Mouse (Mus musculus) adrenal gland, postnatal 14 days (tissue): ENCODE data around the gene Cd48. TPM values are rescaled to one million over a fixed set of nuclear protein-coding genes. Genes with fewer than 3 reads are reported as not detected.
"Not testable (repeated sequence)": the region's sequence is repeated elsewhere in the genome, so short reads cannot be mapped to it uniquely, and the experiment has no call there.

Source experiments
- DNase-seq: peaks from one replicate; pipeline ENCODE4 v3.0.0; 2021; ENCODE audit warnings: mixed read lengths
- microRNA-seq, 2 experiments: library from miRNA; unstranded; fragments of <30 nt; microRNA quantifications; one replicate each; pipeline ENCODE4 v1.2.0; 2021
- total RNA-seq: library from RNA; stranded (reverse); gene quantifications from 2 replicates; pipeline ENCODE4 v1.2.3, GENCODE M21; 2021

Gene Cd48
- total RNA-seq, 1 experiment from 2014 or later: 2.6 TPM

DNA sequence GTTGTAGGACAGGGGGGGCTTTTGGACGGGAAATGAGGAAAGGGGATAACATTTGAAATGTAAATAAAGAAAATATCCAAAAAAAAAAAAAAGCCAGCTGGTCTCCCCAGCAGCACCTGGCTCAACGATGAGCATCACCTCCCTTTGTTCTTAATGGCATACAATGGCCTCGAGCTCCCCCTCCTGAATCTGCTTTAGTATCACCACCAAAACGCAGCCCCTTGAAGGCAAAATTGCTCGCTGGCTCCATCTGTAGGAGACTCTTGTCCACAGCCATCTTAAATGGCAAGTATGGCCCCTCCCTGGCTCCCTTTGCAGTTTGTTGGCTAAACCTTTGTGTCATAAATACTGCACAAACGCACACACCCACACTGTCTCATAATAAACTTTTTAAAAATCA, 17.2 kb downstream of the Cd48 start:
- peak; percentile 21 for DNase-seq

- not testable (repeated sequence) for DNase-seq
Measured at GRCm38 (mm10) chr1:171713736-171714135, 31.9 kb downstream of the Cd48 start.

- DNase-seq: no peak
Measured at GRCm38 (mm10) chr1:171715434-171715833, 33.6 kb downstream of the Cd48 start.

DNA sequence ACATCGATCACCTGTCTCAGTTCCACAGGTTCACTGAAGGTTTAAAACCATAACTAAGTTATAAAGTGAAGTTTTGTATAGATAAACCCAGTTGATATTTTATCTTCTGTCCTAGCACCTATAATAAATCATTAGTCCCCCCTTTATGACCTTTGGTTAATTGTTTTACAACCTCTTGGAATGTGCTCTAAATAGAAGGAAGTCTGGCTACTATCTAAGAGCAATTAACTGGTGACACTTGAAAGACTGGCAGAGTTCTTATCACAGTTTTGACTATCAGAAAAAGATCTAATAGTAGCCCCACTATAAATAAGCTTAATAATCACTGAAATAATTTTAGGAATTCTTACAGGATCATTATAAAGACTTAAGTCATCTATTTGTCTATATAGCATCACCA, 34.4 kb downstream of the Cd48 start:
- DNase-seq: no peak

DNA sequence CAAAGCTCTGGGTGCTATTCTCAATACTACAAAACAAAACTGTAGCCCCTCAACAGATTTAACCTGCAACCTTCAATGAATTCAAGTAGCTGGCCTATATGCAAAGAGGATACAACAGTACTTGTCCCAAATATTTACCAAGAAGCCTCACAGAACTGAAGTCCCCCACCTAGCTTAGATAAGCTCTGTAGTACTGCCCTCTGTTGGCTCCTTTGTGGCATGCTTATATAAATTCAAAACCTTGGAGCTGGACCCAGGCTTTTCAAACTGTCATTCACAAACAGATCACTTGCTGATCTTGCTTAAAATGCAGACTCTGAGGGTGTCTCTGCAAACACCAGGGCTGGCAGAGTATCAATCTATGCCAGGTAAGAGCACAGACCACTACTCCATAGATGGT, 49.4 kb downstream of the Cd48 start:
- DNase-seq: no peak

DNA sequence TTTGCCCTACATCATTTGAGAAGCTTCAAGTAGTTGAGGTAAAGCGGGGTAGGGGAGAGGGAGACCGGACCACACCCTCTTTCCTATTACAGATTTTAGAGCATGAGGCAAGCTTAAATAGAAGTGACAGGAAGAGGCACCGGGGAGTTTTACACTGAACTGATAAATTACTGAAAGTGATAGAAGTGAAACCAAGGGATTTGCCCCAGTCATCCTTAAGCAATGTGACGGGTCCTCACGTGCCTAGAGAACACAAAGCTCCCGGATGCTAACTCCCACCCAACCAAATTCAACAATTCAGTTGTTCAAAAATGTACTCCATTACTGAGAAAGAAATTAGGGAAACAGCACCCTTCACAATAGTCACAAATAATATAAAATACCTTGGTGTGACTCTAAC, 53.1 kb downstream of the Cd48 start:
- no peak for DNase-seq

DNA sequence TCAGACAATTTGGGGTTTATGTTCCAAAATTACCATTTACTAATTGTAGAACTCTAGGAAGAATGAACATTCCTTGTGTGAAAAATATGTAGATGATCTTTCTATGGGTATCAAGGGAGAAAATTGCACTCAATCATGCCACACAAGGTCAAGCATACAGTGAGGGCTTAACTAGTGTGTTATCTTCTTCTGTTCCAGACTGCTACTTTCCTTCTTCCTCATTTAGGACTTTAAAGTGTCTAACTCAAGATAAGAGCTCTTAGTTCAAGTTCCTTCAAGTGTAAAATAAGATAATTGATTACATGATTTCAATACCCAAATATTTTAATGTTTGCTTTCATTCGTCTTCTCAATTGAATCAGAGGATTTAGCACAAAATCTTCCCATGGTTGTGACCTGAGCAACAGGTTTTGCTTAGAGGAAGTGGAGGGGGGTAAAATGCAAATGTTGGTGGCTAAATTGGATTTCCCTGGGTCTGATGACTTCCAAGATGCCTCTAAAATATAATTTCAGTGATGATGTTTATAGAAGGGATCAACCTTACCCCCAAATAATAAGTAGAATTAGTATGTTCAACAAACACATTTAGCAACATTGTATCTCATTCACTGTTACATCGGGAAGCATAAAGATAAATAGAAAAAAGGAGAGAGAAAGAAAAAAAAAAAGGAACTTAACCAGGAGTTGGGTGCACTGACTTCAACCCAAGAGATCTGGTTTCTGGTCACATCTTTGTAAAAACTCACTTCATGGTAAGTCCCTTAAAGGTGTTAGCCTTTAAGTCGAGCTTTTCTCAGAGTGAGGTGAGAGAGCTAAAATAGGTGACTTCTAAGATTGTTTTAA, 66.5 kb downstream of the Cd48 start:
- no peak for DNase-seq

Small RNA genes lying within 50 kb of the gene (microRNA-seq; reads per million reads assigned to microRNA genes)
- 0 reads per million in 2 experiments for gene Mir7683

Other genes starting within 250 kb of the Cd48 start
- gene F11r, start 244.5 kb upstream of the Cd48 start, total RNA-seq: 59.6 and 66.3 TPM in 2 replicates
- 7.3 and 9.7 TPM in 2 replicates for gene Alyref2, start 178.5 kb upstream of the Cd48 start, total RNA-seq
- not detected in 2 replicates for gene Itln1, start 146.7 kb upstream of the Cd48 start, total RNA-seq
- 0.48 and 1.3 TPM in 2 replicates for gene Cd244a, start 122.8 kb upstream of the Cd48 start, total RNA-seq
- 0.85 and 6.1 TPM in 2 replicates for gene Ly9, start 74.6 kb upstream of the Cd48 start, total RNA-seq
- gene Slamf7, start 29.0 kb upstream of the Cd48 start, total RNA-seq: 0.74 and 2.7 TPM in 2 replicates
- gene Slamf1, start 85.1 kb downstream of the Cd48 start, total RNA-seq: 0.30 and 1.5 TPM in 2 replicates
- gene Cd84, start 157.7 kb downstream of the Cd48 start, total RNA-seq: 2.9 and 9.1 TPM in 2 replicates
- 0.11 and 0.75 TPM in 2 replicates for gene Gm10521, start 213.7 kb downstream of the Cd48 start, total RNA-seq
- gene Slamf6, start 235.5 kb downstream of the Cd48 start, total RNA-seq: 1.5 and 9.3 TPM in 2 replicates